11 mouse cellular contexts compared by ENCODE assay signal in genomic region chr8:87928857-87929256, GRCm38 (mm10). TPM values are rescaled to one million over a fixed set of nuclear protein-coding genes. Genes with fewer than 3 reads are reported as not detected.
DNase-seq lines count a peak whose midpoint lies in the region; ATAC-seq lines count a peak whose summit lies in the region.
"Had no signal": no experiment of that assay in that cellular context is flagged by ENCODE, and none has a peak within 500 bp of the region (broad histone marks: within the 10 kb centered on the region; RNA-seq: fewer than 3 reads in every experiment).

No protein-coding gene starts in this region.

- no peaks in the 10 kb centered on the region for H3K27me3 ChIP-seq in intestine, embryonic 14.5 days (replicated peaks; ENCODE audit: control insufficient read depth, insufficient read depth, low read length)
- no peaks in the 10 kb centered on the region for H3K27me3 ChIP-seq in intestine, embryonic 15.5 days (replicated peaks)
- no peaks in the 10 kb centered on the region for H3K27me3 ChIP-seq in lung, embryonic 15.5 days

- intact Hi-C loops in left cerebral cortex, postnatal 10 days (cut with DNase I) = no loop called here

- peaks cover 29% of the 10 kb centered on the region; the same call in 1 of the 2 replicates for H3K4me1 ChIP-seq in intestine, embryonic 14.5 days (replicated peaks; ENCODE audit: control insufficient read depth, insufficient read depth, low read length)
- peaks cover 12% of the 10 kb centered on the region for H3K4me1 ChIP-seq in intestine, embryonic 15.5 days (replicated peaks)
- H3K4me1 ChIP-seq in lung, embryonic 15.5 days = peaks cover 40% of the 10 kb centered on the region
- H3K4me1 ChIP-seq: megakaryocyte, embryonic 14.5 days had no signal

- 28% methylated on average over 2 of the region's 2 CpGs for WGBS in intestine, embryonic 14.5 days
- 38% methylated on average over 2 of the region's 2 CpGs for WGBS in intestine, embryonic 15.5 days
- 22% methylated on average over 2 of the region's 2 CpGs for WGBS in lung, embryonic 15.5 days

- H3K36me3 ChIP-seq in intestine, embryonic 14.5 days (ENCODE audit: control insufficient read depth, insufficient read depth, low read length) = no peaks in the 10 kb centered on the region
- H3K36me3 ChIP-seq in intestine, embryonic 15.5 days = no peaks in the 10 kb centered on the region
- H3K36me3 ChIP-seq in lung, embryonic 15.5 days = no peaks in the 10 kb centered on the region

- no peaks in the 10 kb centered on the region for H3K9me3 ChIP-seq in intestine, embryonic 14.5 days (ENCODE audit: control insufficient read depth, low read length)
- no peaks in the 10 kb centered on the region for H3K9me3 ChIP-seq in intestine, embryonic 15.5 days
- no peaks in the 10 kb centered on the region for H3K9me3 ChIP-seq in lung, embryonic 15.5 days
- H3K9me3 ChIP-seq: forebrain, embryonic 10.5 days; megakaryocyte, embryonic 14.5 days had no signal

- ATAC-seq in intestine, embryonic 14.5 days (replicated peaks; ENCODE audit: low FRiP score, low TSS enrichment, low read depth) = no peak
- ATAC-seq in intestine, embryonic 15.5 days = no peak
- ATAC-seq in lung, embryonic 15.5 days (ENCODE audit: borderline replicate concordance, extremely low read depth, low FRiP score, low TSS enrichment) = no peak

- H3K4me3 ChIP-seq in intestine, embryonic 14.5 days (ENCODE audit: low read depth, low read length) = no peak overlapping the region
- no peak overlapping the region for H3K4me3 ChIP-seq in intestine, embryonic 15.5 days (replicated peaks)
- H3K4me3 ChIP-seq in lung, embryonic 15.5 days = no peak overlapping the region
- H3K4me3 ChIP-seq: forebrain, embryonic 10.5 days; megakaryocyte, embryonic 14.5 days had no signal

- no peak overlapping the region for H3K4me2 ChIP-seq in intestine, embryonic 14.5 days (ENCODE audit: low read length)
- H3K4me2 ChIP-seq in intestine, embryonic 15.5 days (replicated peaks) = no peak overlapping the region
- H3K4me2 ChIP-seq in lung, embryonic 15.5 days = no peak overlapping the region

- DNase-seq in adrenal gland, postnatal 36 days = peak; percentile 14 to 36
- DNase-seq in adrenal gland, adult 8-10 months = no peak
- DNase-seq in intestine, embryonic 14.5 days (ENCODE audit: low spot score) = no peak
- peak; percentile 61 for DNase-seq in kidney, adult 9 months
- DNase-seq in left cerebral cortex, postnatal 10 days (ENCODE audit: extremely low spot score in 1 of 2, low spot score in 2 of 2) = no peak
- DNase-seq in cerebellum, postnatal 36 days = no peak
- DNase-seq: gastrocnemius, postnatal 14 days had no signal

- H3K27ac ChIP-seq in intestine, embryonic 14.5 days (ENCODE audit: low read depth) = peak overlapping the region; percentile 33; the same call in 1 of the 2 replicates
- no peak overlapping the region for H3K27ac ChIP-seq in intestine, embryonic 15.5 days
- peak overlapping the region; percentile 61 for H3K27ac ChIP-seq in lung, embryonic 15.5 days
- H3K27ac ChIP-seq: forebrain, embryonic 10.5 days had no signal

- H3K9ac ChIP-seq in intestine, embryonic 14.5 days (ENCODE audit: low read length) = no peak overlapping the region
- H3K9ac ChIP-seq in intestine, embryonic 15.5 days = no peak overlapping the region
- H3K9ac ChIP-seq in lung, embryonic 15.5 days = no peak overlapping the region

RNA-seq across cellular contexts. Expression of gene Zfp423, which starts 30.5 kb away (rescaled TPM):
- 10 to 100 TPM; 16.5 to 20.8 TPM for total RNA-seq in adrenal gland, postnatal 36 days (2021)
- total RNA-seq in adrenal gland, adult 8-10 months (2022) = 10 to 100 TPM; 18.3 to 47.9 (median 33.8) TPM
- 8.7 and 10.5 TPM in 2 replicates for polyA plus RNA-seq in intestine, embryonic 14.5 days (2014; fragmentation: Nextera tagmentation; extraction: Ambion mirVana)
- polyA plus RNA-seq in intestine, embryonic 15.5 days (2015; fragmentation: Nextera tagmentation; extraction: Ambion mirVana) = 5.0 and 5.5 TPM in 2 replicates
- polyA plus RNA-seq in lung, embryonic 15.5 days (2015; fragmentation: Nextera tagmentation; extraction: Ambion mirVana) = 7.3 and 9.9 TPM in 2 replicates
- 10 to 100 TPM; 18.2 to 26.0 TPM for total RNA-seq in left cerebral cortex, postnatal 10 days (2021)

Comparison
In these comparisons a context has a peak if more than half of its experiments do, and no peak if none do; other contexts are left out.
1. DNase-seq: peak in adrenal gland, postnatal 36 days (2 of 2) and kidney, adult 9 months (single experiment); none in adrenal gland, adult 8-10 months (single experiment), intestine, embryonic 14.5 days (single experiment), left cerebral cortex, postnatal 10 days (0 of 2) and cerebellum, postnatal 36 days (0 of 2).